Mouse (Mus musculus) brain, embryonic 18.5 days (tissue): ENCODE data around the gene Sestd1.

ENCODE experiments used
- DNase-seq: peaks from one replicate; pipeline ENCODE4 v3.0.0-alpha.2; 2012; ENCODE audit warnings: low read depth, low spot score

Gene Sestd1

GRCm38 (mm10) chr2:77280512-77281409 lies at the start of gene Sestd1:
Sestd1 (minus strand) TSS chr2:77280592.
- DNase-seq = no peak

DNA sequence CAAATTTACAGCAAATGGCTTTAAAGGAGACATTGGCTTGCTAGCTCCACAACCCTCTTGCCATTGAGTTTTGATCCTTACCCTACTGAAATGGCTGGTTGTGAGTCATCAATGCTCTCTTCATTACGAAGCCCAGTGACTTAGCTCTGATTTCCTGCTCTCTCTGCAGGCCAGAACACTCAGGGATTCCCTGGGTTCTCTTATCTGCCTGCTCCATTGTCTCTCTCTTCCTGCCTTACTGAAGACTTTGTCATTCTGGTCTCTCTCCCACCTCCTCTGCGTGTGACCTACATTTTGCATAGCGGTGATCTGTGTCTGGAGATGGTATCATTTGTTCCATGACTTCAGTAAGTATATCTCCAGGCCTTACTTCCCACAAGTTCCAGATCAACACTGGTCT lies 46.9 kb upstream of the Sestd1 start:
- no peak for DNase-seq

- no peak for DNase-seq
Measured at GRCm38 (mm10) chr2:77323739-77324138, 43.3 kb upstream of the Sestd1 start.

GRCm38 (mm10) chr2:77323156-77323555 lies 42.8 kb upstream of the Sestd1 start:
- DNase-seq = no peak

DNA sequence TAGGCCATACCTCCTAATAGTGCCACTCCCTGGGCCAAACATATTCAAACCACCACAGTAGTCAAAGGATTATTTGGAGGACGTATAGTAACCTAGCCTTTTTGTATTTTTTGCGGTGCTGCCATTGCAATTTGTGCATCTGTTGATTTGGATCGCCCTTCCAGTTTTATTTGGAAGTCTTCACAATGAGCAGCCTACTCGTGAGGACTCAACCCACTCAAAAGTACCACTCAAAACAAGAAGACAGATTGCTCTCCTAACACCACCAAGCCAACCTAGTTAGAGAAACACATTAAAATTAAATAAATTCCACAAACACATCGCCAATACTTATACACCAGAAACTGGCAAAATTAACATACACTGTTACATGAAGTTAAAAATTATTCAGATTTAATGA lies 38.8 kb upstream of the Sestd1 start:
- no peak for DNase-seq

DNA sequence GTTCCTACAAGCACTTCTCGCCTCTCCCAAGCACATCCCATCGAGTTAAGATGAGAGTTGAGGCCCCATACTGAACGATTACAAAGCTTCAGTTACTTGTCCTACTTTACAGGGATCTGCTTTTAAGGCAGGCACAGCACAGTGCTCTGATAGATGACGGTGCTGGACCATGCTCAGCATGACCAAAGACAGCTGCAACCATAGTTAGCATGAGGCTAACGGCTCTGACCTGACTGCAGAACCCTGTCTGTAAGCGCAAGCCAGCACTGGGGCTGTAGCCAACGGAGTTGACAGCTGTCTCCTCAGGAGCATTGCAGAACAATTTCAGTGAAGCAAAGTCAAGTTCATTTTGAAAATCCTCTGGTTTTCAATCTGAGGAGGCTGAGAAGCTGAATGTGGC lies 36.6 kb upstream of the Sestd1 start:
- DNase-seq = no peak

DNA sequence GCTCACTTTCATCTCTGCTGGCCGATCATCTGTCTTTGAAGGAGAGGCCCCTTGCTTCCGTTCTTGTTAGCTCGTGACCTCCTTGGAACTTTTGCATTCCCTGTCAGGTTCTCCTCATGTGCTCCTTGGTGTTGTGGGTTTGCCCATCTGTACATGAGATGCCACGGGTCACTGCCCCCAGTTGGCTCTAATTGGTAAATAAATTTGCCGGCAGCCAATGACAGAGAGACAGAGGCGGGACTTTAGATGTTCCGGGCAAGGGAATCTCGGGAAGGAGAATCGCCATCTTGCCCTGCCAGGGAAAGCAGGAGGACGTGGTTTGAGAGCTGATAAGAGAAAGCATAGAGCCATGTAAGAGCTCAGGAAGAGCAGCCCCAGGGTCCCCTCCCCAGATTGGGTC lies 33.5 kb upstream of the Sestd1 start:
- DNase-seq = no peak

- DNase-seq = no peak
Measured at GRCm38 (mm10) chr2:77312616-77313015, 32.2 kb upstream of the Sestd1 start.

GRCm38 (mm10) chr2:77309313-77309712 lies 28.9 kb upstream of the Sestd1 start:
- DNase-seq = no peak

DNA sequence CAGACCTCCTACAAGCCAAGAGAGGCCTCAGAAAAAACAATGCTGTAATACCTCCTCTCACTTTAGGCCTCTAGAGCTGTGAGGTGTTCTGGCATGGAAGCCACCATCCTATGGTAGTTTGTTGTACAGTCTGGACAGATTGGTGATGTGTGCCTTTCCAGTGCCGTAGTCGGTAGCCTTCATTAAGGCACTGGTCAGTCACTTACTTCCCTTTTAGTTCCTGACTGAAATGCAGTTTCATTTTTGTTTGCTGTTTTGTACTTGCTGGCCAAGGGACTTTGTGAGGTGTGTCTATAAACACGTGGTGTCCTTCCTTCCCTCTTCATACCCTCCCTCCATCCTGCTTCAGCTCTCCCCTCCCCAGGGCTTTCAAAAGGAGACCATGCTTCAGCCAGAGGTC lies 24.1 kb upstream of the Sestd1 start:
- DNase-seq = no peak

- DNase-seq = no peak
Measured at GRCm38 (mm10) chr2:77303716-77304115, 23.3 kb upstream of the Sestd1 start.

GRCm38 (mm10) chr2:77302655-77303348 lies 22.4 kb upstream of the Sestd1 start:
- no peak for DNase-seq

DNA sequence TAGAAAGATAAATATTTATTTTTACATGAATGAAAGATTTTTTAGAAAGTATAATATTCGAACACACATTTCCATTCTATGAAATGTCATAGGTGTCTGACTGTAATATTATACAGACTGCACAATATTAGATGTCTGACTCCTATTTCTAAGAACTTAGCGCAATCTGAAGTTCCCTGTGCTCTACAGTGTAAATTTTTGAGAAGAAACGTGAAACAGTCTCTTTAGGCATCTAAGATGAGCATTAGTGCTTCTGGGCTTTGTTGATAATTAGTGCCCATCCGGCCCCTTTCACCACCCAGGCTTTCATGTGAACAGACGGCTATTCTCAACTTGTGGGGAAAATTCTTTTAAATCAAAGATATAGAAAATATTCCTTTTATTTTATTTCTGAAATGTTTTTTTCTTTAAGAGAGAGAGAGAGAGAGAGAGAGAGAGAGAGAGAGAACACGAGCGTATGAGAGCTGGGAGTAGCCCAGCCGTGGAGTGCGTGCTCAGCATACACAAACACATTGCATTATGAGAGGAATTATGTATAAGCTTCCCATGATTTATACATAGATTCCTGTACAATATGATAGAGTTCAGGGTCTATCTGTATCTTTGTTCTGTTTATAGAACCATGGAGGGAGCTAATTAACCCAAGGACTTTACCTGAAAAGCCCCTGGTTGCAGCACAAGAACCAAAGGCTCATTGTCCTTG lies 21.4 kb upstream of the Sestd1 start:
- DNase-seq = no peak

DNA sequence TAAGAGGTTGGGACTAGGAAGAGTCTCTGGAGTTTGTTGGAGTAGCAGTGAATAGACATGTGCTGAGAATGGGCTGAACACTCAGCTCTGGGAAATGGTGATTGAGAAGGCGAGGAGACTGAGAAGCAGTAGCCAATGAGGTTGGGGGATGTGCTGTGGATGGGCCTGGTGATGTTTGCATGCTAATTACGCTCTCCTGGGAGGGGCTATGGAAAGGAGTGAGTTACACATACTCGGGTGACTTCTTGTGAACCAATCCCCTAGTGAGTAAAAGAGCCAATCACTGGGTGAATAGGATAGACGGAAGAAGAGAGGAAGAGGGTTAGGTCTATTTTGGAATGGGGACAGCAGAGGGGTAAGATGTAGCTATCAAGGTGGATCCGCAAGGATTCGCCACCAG lies 9.3 kb upstream of the Sestd1 start:
- no peak for DNase-seq

- DNase-seq = no peak
Measured at GRCm38 (mm10) chr2:77286755-77287154, 6.4 kb upstream of the Sestd1 start.

DNA sequence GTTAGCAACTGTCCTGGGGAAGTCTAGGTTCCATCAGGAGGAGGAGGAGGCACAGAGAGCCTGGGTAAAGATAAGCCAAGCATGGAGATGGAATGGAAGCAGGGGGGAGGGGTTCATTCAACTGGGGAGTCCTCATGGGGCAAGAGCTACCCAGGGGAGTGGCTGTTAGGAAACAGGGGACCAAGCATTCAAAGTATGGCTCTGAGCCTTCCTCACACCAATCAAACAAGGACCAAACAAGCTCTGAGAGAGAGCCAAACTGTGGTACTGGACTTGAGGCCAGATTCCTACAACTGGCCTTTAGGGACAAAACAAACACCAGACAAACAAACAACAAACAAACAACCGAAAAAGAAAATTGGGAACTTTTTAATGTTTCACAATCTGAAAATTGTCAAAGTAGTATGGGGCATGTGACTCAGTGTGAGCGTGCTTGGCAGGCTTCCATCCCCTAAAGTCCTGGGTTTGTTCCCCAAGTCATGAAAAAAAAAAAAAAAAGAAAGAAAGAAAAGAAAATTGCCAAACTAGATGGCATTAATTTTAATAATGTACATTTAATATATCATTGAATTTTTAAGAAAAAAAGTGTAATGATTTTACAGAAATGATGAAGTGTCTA lies 4.0 kb upstream of the Sestd1 start:
- DNase-seq = no peak

- no peak for DNase-seq
Measured at GRCm38 (mm10) chr2:77279861-77280511, 406 bp downstream of the Sestd1 start.

DNA sequence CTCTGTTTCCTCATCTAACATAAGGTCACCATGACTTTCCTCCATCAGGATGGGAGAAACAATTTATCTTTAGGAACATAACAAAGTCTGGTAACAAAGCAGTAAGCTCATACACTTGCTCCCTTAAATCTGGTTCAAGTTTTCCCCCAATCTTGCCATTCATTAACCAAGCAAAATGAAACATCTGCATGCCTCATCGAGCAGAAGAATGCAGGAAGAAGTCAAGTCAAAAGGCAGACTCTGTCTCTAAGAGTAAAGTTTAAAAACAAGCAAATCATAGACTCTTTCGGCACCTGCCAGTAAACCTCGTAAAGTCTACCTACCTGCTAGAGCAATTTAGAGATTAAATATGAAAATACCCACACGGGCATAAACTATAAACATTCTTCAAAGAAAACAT lies 3.1 kb downstream of the Sestd1 start:
- no peak for DNase-seq

DNA sequence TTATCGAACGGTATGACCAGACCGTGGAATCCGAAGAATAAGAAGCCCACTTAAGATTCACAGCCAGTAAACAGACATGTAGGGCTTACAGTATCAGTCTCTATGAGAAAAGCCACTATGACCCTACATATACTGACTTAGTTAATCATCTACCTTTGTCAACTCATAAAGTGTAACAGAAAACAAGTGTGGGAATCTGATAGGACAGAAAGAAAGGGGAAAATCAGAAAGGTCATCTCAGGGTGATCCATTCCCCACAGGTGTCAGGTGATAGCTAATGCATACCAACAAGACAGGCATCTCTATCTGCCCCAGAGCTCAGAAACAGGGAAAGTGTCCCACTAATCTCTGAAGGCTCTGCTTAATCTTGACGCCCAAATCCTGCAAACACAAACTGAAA lies 4.5 kb downstream of the Sestd1 start:
- no peak for DNase-seq

GRCm38 (mm10) chr2:77274976-77275641 lies 5.3 kb downstream of the Sestd1 start:
- DNase-seq = no peak

- no peak for DNase-seq
Measured at GRCm38 (mm10) chr2:77272953-77273352, 7.4 kb downstream of the Sestd1 start.
